Mouse (Mus musculus) hindbrain, embryonic 16.5 days (tissue): ENCODE measurements around the gene Coro1c. TPM values are rescaled to one million over a fixed set of nuclear protein-coding genes. Genes with fewer than 3 reads are reported as not detected.

Source experiments
- ATAC-seq: fragments of 200-750 bp; cut with Nextera tagmentation; 2 replicates; pipeline ENCODE4 v1.8.0; 2017; ENCODE audit warnings: moderate TSS enrichment, moderate library complexity
- H3K27ac ChIP-seq: fragments of 300-500 bp; sonication (generic); 2 replicates; pipeline ENCODE4 v1.5.1; 2014; ENCODE audit warnings: low read depth, mild to moderate bottlenecking, control low read depth, low read length, moderate library complexity
- H3K27me3 ChIP-seq: fragments of 300-500 bp; sonication (generic); replicated peaks from 2 replicates; pipeline ENCODE4 v1.6.1; 2014; ENCODE audit warnings: low read length; ENCODE audit not compliant: control insufficient read depth, insufficient read depth
- H3K36me3 ChIP-seq: fragments of 300-500 bp; sonication (generic); 2 replicates; pipeline ENCODE4 v1.6.1; 2014; ENCODE audit warnings: mild to moderate bottlenecking, low read length, moderate library complexity, mixed read lengths; ENCODE audit not compliant: control insufficient read depth, insufficient read depth
- H3K4me1 ChIP-seq: fragments of 300-500 bp; sonication (generic); 2 replicates; pipeline ENCODE4 v1.6.1; 2014; ENCODE audit warnings: low read depth, low read length; ENCODE audit not compliant: control insufficient read depth, insufficient read depth
- H3K4me2 ChIP-seq: fragments of 300-500 bp; sonication (generic); 2 replicates; pipeline ENCODE4 v1.6.1; 2014; ENCODE audit warnings: mild to moderate bottlenecking, low read length, control low read depth, moderate library complexity
- H3K4me3 ChIP-seq: fragments of 300-500 bp; sonication (generic); 2 replicates; pipeline ENCODE4 v1.5.1; 2014; ENCODE audit warnings: mild to moderate bottlenecking, low read length, control low read depth, moderate library complexity
- H3K9ac ChIP-seq: fragments of 300-500 bp; sonication (generic); 2 replicates; pipeline ENCODE4 v1.6.1; 2014; ENCODE audit warnings: low read depth, mild to moderate bottlenecking, control low read depth, low read length, moderate library complexity
- H3K9me3 ChIP-seq: fragments of 300-500 bp; sonication (generic); 2 replicates; pipeline ENCODE4 v1.6.1; 2014; ENCODE audit warnings: mild to moderate bottlenecking, low read length, moderate library complexity; ENCODE audit not compliant: control insufficient read depth
- WGBS: fragments of 180-500 bp; shearing (Covaris S2); extraction: QIAGEN DNeasy Blood & Tissue Kit; methylation state at CpG from one replicate; pipeline ENCODE4 v1.1.7; 2014; 5-methylcytosine and 5-hydroxymethylcytosine counted together
- polyA plus RNA-seq: library from polyadenylated mRNA; unstranded; fragments of >200 nt; fragmentation: Nextera tagmentation; extraction: Ambion mirVana; gene quantifications from 2 replicates; pipeline ENCODE4 v1.2.1, GENCODE M21; 2015

Coro1c gene
- polyA plus RNA-seq, 1 experiment from 2014 or later: 176 TPM

GRCm38 (mm10) chr5:113871903-113872548, 36.5 kb downstream of the Coro1c start:
- peak overlapping the region; percentile 6; the same call in 1 of the 2 replicates for H3K9ac ChIP-seq
- WGBS: 68% methylated on average over 7 of the region's 7 CpGs
- H3K27me3 ChIP-seq: no peaks in the 10 kb centered on the region
- peak overlapping the region; percentile 79 for H3K27ac ChIP-seq
- no peak overlapping the region for H3K4me3 ChIP-seq
- no peak for ATAC-seq
- no peaks in the 10 kb centered on the region for H3K36me3 ChIP-seq
- no peak overlapping the region for H3K4me2 ChIP-seq
- peaks cover 61% of the 10 kb centered on the region for H3K4me1 ChIP-seq
- no peaks in the 10 kb centered on the region for H3K9me3 ChIP-seq

- peak overlapping the region; percentile 64 for H3K27ac ChIP-seq
- H3K4me2 ChIP-seq: no peak overlapping the region
- H3K36me3 ChIP-seq: no peaks in the 10 kb centered on the region
- H3K27me3 ChIP-seq: no peaks in the 10 kb centered on the region
- no peak for ATAC-seq
- WGBS: 29% methylated on average over 21 of the region's 21 CpGs
- H3K4me3 ChIP-seq: no peak overlapping the region
- peak overlapping the region; percentile 40; the same call in 1 of the 2 replicates for H3K9ac ChIP-seq
- no peaks in the 10 kb centered on the region for H3K9me3 ChIP-seq
- peaks cover 61% of the 10 kb centered on the region for H3K4me1 ChIP-seq
Observed at GRCm38 (mm10) chr5:113870393-113871040, 38.0 kb downstream of the Coro1c start.

- 0 out of 2 replicates have a peak overlapping the region, but pooled peaks have one; percentile 33 for H3K9ac ChIP-seq
- no peaks in the 10 kb centered on the region for H3K27me3 ChIP-seq
- 20% methylated on average over 11 of the region's 11 CpGs for WGBS
- peaks cover 54% of the 10 kb centered on the region for H3K4me1 ChIP-seq
- no peak for ATAC-seq
- peaks cover 4% of the 10 kb centered on the region for H3K36me3 ChIP-seq
- H3K27ac ChIP-seq: peak overlapping the region; percentile 39
- H3K9me3 ChIP-seq: no peaks in the 10 kb centered on the region
- no peak overlapping the region for H3K4me3 ChIP-seq
- no peak overlapping the region; the same call in 1 of the 2 replicates for H3K4me2 ChIP-seq
Observed at GRCm38 (mm10) chr5:113869132-113869531, 39.4 kb downstream of the Coro1c start.

- 96% methylated on average over 6 of the region's 6 CpGs for WGBS
- peaks cover 16% of the 10 kb centered on the region for H3K4me1 ChIP-seq
Observed at GRCm38 (mm10) chr5:113864992-113865391, 43.6 kb downstream of the Coro1c start.

GRCm38 (mm10) chr5:113863994-113864393, 44.6 kb downstream of the Coro1c start:
- H3K4me3 ChIP-seq: no peak overlapping the region
- H3K36me3 ChIP-seq: peaks cover 14% of the 10 kb centered on the region
- no peaks in the 10 kb centered on the region for H3K9me3 ChIP-seq
- no peak overlapping the region for H3K9ac ChIP-seq
- no peak overlapping the region for H3K4me2 ChIP-seq
- H3K4me1 ChIP-seq: peaks cover 10% of the 10 kb centered on the region
- H3K27ac ChIP-seq: no peak overlapping the region
- ATAC-seq: no peak
- WGBS: 94% methylated on average over 12 of the region's 12 CpGs
- no peaks in the 10 kb centered on the region for H3K27me3 ChIP-seq

More at GRCm38 (mm10) chr5:113864992-113865391, 43.6 kb downstream of the Coro1c start:
- ATAC-seq: no peak
- H3K27me3 ChIP-seq: no peaks in the 10 kb centered on the region
- no peak overlapping the region for H3K9ac ChIP-seq
- peaks cover 14% of the 10 kb centered on the region for H3K36me3 ChIP-seq
- no peak overlapping the region for H3K4me2 ChIP-seq
- no peak overlapping the region for H3K27ac ChIP-seq
- H3K9me3 ChIP-seq: no peaks in the 10 kb centered on the region
- H3K4me3 ChIP-seq: no peak overlapping the region

- Histone ChIP-seq H3K27ac (peak overlapping the region; percentile 21; the same call in 1 of the 2 replicates), H3K9me3 (no peaks in the 10 kb centered on the region), H3K4me1 (peaks cover 3% of the 10 kb centered on the region), H3K27me3 (no peaks in the 10 kb centered on the region), H3K36me3 (peaks cover 14% of the 10 kb centered on the region), H3K4me3 (no peak overlapping the region), H3K4me2 (no peak overlapping the region), H3K9ac (no peak overlapping the region)
- ATAC-seq: peak; percentile 22; the same call in 1 of the 2 replicates
- 64% methylated on average over 4 of the region's 4 CpGs for WGBS
Observed at GRCm38 (mm10) chr5:113862418-113862817, 46.1 kb downstream of the Coro1c start.

- H3K4me1 ChIP-seq: peaks cover 7% of the 10 kb centered on the region
- H3K27ac ChIP-seq: no peak overlapping the region
- WGBS: 95% methylated on average over 8 of the region's 8 CpGs
- H3K9me3 ChIP-seq: no peaks in the 10 kb centered on the region
- H3K27me3 ChIP-seq: no peaks in the 10 kb centered on the region
- H3K4me2 ChIP-seq: no peak overlapping the region
- peaks cover 14% of the 10 kb centered on the region for H3K36me3 ChIP-seq
- ATAC-seq: no peak
- H3K9ac ChIP-seq: no peak overlapping the region
- H3K4me3 ChIP-seq: no peak overlapping the region
Observed at GRCm38 (mm10) chr5:113861294-113861693, 47.3 kb downstream of the Coro1c start.

- peaks cover 21% of the 10 kb centered on the region for H3K4me1 ChIP-seq
- no peak overlapping the region for H3K9ac ChIP-seq
- WGBS: 67% methylated on average over 5 of the region's 5 CpGs
- no peak for ATAC-seq
- H3K4me3 ChIP-seq: no peak overlapping the region
- no peak overlapping the region for H3K27ac ChIP-seq
- H3K36me3 ChIP-seq: peaks cover 8% of the 10 kb centered on the region
- no peaks in the 10 kb centered on the region for H3K27me3 ChIP-seq
- H3K4me2 ChIP-seq: no peak overlapping the region
- no peaks in the 10 kb centered on the region for H3K9me3 ChIP-seq
Observed at GRCm38 (mm10) chr5:113858971-113859370, 49.6 kb downstream of the Coro1c start.

GRCm38 (mm10) chr5:113858550-113858949, 50.0 kb downstream of the Coro1c start:
- Histone ChIP-seq H3K27me3 (no peaks in the 10 kb centered on the region), H3K9ac (no peak overlapping the region), H3K4me1 (peaks cover 21% of the 10 kb centered on the region), H3K4me2 (no peak overlapping the region), H3K27ac (no peak overlapping the region), H3K36me3 (peaks cover 5% of the 10 kb centered on the region), H3K9me3 (no peaks in the 10 kb centered on the region), H3K4me3 (no peak overlapping the region)
- 77% methylated on average over 10 of the region's 10 CpGs for WGBS
- ATAC-seq: no peak
